Mouse (Mus musculus) stomach, postnatal 0 days (tissue): ENCODE data around the gene Rpusd3.

Experiments
- CTCF ChIP-seq: IDR thresholded peaks from 2 replicates; pipeline ENCODE4 v1.5.1; 2016; ENCODE audit warnings: antibody characterized with exemption, low read depth, mild to moderate bottlenecking, moderate library complexity
- EP300 ChIP-seq: optimal IDR thresholded peaks from 2 replicates; pipeline ENCODE3; 2016; ENCODE audit warnings: antibody characterized with exemption

GRCm38 (mm10) chr6:113410001-113410400 lies 9.1 kb downstream of the Rpusd3 start:
- TF ChIP-seq CTCF (no peak), EP300 (no peak)
